Mouse (Mus musculus) adrenal gland, postnatal 0 days (tissue): ENCODE measurements around the gene Sass6. TPM values are rescaled to one million over a fixed set of nuclear protein-coding genes. Genes with fewer than 3 reads are reported as not detected.

Experiments
- polyA plus RNA-seq: library from polyadenylated mRNA; unstranded; fragments of >200 nt; fragmentation: Nextera tagmentation; extraction: Ambion mirVana; gene quantifications from 2 replicates; pipeline ENCODE4 v1.2.1, GENCODE M21; 2015

Gene Sass6
- 6.4 and 6.9 TPM in 2 replicates for polyA plus RNA-seq

DNA sequence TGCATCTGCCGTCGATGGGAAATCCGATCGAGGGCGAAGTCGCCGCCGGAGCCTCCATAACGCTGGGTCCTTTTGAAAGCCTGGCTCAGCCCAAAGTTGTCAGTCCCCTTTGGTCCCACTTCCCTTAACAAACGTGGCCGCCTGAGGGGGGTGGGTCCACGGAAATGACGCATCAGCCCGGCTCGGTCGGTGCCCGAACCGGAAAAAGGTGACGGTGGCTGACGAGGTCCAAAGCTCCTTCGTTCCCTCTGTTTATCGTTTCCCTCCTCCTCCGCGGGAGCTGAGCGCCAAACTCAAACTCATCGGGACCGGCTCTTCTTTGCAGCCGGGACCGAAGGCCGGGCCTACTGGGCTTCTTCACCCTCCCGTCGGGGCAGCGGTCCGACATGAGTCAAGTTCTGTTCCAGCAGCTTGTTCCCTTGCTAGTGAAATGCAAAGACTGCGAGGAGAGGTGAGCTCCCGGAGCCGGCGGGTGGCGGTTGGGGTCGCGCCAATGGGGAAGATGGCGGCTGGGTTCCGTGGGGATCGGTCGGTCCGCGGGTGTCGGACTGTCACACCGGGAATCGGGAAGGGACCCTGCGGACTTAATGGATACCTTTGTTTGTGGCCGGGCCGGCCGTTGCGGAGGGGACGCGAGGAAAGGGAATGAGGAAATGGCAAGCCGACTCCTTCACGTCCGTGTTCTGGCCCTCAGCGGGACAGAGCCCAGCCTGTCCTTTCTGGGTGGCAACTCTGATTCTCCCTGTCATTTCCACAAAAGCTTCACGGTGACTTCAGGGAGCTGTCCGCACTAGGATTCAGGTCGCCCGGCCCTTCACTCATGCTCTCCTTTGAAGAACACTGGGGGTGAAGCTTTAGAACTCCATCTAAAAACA, at the start of gene Sass6:
TSS of gene Sass6 (plus strand) at position 255 of the 875 bp plus-strand sequence.

DNA sequence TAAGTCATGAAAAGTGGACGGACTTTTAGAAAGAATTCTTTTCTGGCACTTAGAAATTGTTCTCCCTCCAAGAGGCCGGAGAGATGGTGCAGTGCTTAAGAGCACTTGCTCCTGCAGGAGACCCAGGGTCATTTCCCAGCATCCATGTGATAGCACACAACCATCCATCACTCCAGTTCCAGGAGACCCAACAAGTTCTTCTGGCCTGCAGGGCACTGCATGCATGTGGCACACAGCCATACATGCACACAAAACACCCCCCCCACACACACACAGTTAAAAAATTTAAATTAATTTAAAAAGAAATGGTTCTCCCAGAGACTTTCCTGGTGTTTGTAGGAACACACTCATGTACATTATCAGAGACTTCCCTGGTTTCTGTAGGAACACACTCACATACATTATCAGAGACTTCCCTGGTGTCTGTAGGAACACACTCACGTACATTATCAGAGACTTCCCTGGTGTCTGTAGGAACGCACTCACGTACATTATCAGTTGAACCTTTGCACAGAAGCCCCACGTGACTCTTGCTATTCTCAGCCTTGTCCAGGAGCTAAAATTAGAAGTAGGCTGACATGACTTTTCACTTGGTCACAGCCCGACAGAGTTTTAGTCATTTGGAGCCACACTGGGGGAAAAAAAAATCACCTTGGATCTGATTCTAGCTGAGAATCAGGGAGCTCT, 32.2 kb upstream of the Sass6 start, which contains the start of gene Lrrc39:
TSS of gene Lrrc39 (plus strand) at position 566 of the 687 bp plus-strand sequence.

DNA sequence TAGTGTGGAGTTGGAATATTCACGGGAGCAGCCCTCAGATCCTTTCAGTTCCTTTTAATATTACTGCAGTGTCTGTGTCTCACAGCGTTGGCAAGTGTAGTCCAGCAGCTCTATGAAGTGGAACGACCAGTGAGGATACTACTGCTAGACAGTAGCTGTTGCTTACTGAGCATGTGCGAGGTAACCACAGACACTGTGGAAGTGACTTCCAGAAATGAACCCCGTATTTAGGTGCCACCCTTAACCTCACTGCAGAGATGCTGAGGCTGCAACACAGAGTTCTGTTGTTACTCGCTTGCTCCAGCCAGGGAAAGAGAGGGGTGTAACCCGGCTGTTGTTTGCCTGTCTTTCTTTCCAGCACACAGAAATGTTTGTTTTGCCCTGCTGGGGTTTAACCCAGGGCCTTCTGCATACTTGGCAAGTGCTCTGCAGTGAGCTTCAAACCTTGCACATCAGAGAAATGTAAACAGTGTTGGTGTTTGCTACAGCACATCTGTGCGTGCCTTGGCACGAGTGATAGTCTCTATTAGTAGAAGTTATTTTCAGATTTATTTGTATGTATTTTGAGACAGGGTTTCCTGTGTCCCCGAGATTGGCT, 19.6 kb downstream of the Sass6 start, which contains the start of gene Trmt13:
TSS of gene Trmt13 (minus strand) at position 293 of the 598 bp plus-strand sequence.

DNA sequence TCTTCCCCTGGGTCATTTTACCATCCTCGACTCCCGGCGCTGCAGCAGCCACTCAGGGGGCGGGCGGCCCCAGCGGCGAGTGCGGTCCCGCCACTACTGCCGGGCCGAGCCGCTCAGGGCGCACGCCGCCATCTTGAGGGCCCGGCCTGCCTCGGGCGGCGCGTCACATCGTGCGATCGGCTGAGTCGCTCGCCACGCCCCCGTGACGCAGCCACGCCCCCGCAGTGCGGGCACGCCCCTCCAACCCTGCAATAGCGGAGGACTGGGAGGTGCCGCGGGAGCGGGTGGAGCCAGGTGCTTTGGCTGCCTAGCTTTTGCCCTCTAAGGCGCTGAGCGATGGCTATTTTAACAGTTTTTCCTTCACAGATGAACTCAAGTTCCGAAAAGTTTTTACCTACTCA, 67.7 kb downstream of the Sass6 start, which contains the start of gene Mfsd14a:
TSS of gene Mfsd14a (minus strand) at position 215 of the 401 bp plus-strand sequence.

Other genes with a start within 250 kb of the Sass6 start
- gene Cdc14a, start 170.9 kb upstream of the Sass6 start, polyA plus RNA-seq = 3.8 and 5.2 TPM in 2 replicates
- 58.8 and 72.9 TPM in 2 replicates for gene Rtca, start 86.8 kb upstream of the Sass6 start, polyA plus RNA-seq
- 11.2 and 24.2 TPM in 2 replicates for gene Dbt, start 81.9 kb upstream of the Sass6 start, polyA plus RNA-seq
- 1.1 and 1.4 TPM in 2 replicates for gene Lrrc39, start 32.0 kb upstream of the Sass6 start, polyA plus RNA-seq
- 11.8 and 17.6 TPM in 2 replicates for gene Trmt13, start 19.6 kb downstream of the Sass6 start, polyA plus RNA-seq
- 46.6 and 69.5 TPM in 2 replicates for gene Mfsd14a, start 67.7 kb downstream of the Sass6 start, polyA plus RNA-seq
- not detected in 2 replicates for gene Gm43191, start 86.3 kb downstream of the Sass6 start, polyA plus RNA-seq
- 7.0 and 7.4 TPM in 2 replicates for gene Slc35a3, start 117.8 kb downstream of the Sass6 start, polyA plus RNA-seq
- gene Agl, start 213.2 kb downstream of the Sass6 start, polyA plus RNA-seq = 9.5 and 13.5 TPM in 2 replicates